In the genomic region with DNA sequence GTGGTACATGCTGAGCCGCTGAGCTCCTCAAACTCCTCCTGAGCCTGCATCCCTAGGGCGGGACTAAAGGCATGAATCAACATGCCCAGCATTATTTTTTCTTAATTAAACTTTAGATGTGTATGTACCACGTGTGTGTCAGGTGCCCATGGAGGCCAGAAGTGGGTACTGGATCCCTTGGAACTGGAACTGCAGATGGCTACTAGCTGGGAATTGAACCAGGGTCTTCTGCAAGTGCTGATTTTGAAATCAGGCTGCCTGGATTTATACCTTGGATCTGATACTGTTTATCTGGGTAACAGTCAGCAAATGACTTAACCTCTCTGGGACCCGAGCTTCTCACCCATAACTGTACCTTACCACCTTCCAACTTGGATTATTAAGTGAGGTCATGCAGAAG, we compare ENCODE assay signal across 9 mouse cellular contexts. TPM values are rescaled to one million over a fixed set of nuclear protein-coding genes. Genes with fewer than 3 reads are reported as not detected.
DNase-seq lines count a peak whose midpoint lies in the region; ATAC-seq lines count a peak whose summit lies in the region.
"Had no signal": no experiment of that assay in that cellular context is flagged by ENCODE, and none has a peak within 500 bp of the region (broad histone marks: within the 10 kb centered on the region; RNA-seq: fewer than 3 reads in every experiment).

No protein-coding gene starts in this region.

- intact Hi-C loops in heart, postnatal 10 days (cut with DNase I) = no loop called here

- ATAC-seq in kidney, embryonic 16.5 days (ENCODE audit: low FRiP score, low TSS enrichment) = no peak
- no peak for ATAC-seq in embryonic facial prominence, embryonic 13.5 days (ENCODE audit: insufficient number of reproducible peaks, insufficient read depth, low FRiP score, low TSS enrichment, low read depth)
- no peak for ATAC-seq in limb, embryonic 11.5 days (ENCODE audit: insufficient number of reproducible peaks, low FRiP score, low TSS enrichment, low read depth)
- ATAC-seq in neural tube, embryonic 13.5 days (ENCODE audit: low read depth) = 0 out of 2 replicates have a peak, but pooled peaks have one; percentile 0
- no peak for ATAC-seq in frontal cortex, adult (ENCODE audit: low TSS enrichment)

- no peaks in the 10 kb centered on the region for H3K27me3 ChIP-seq in kidney, embryonic 16.5 days (ENCODE audit: insufficient read depth, low read length)
- H3K27me3 ChIP-seq in embryonic facial prominence, embryonic 13.5 days = no peaks in the 10 kb centered on the region
- no peaks in the 10 kb centered on the region for H3K27me3 ChIP-seq in limb, embryonic 11.5 days (ENCODE audit: control insufficient read depth, insufficient read depth, low read length)
- no peaks in the 10 kb centered on the region for H3K27me3 ChIP-seq in neural tube, embryonic 13.5 days

- no peaks in the 10 kb centered on the region for H3K9me3 ChIP-seq in kidney, embryonic 16.5 days (ENCODE audit: low read length)
- no peaks in the 10 kb centered on the region for H3K9me3 ChIP-seq in embryonic facial prominence, embryonic 13.5 days
- no peaks in the 10 kb centered on the region for H3K9me3 ChIP-seq in limb, embryonic 11.5 days (ENCODE audit: control insufficient read depth, low read length)
- H3K9me3 ChIP-seq in neural tube, embryonic 13.5 days = no peaks in the 10 kb centered on the region

- 0 out of 2 replicates have a peak overlapping the region, but pooled peaks have one; percentile 31 for H3K27ac ChIP-seq in kidney, embryonic 16.5 days (ENCODE audit: low read length)
- H3K27ac ChIP-seq in embryonic facial prominence, embryonic 13.5 days = peak overlapping the region; percentile 96
- no peak overlapping the region for H3K27ac ChIP-seq in limb, embryonic 11.5 days (replicated peaks; ENCODE audit: low read depth, low read length)
- peak overlapping the region; percentile 96; the same call in 1 of the 2 replicates for H3K27ac ChIP-seq in neural tube, embryonic 13.5 days (replicated peaks)

- no peak for DNase-seq in kidney, postnatal 14 days
- DNase-seq in limb, embryonic 11.5 days (ENCODE audit: low spot score) = no peak
- no peak for DNase-seq in adrenal gland, adult 8-10 months
- DNase-seq in heart, postnatal 10 days = no peak

- peaks cover 28% of the 10 kb centered on the region for H3K4me1 ChIP-seq in kidney, embryonic 16.5 days (ENCODE audit: insufficient read depth, low read length)
- peaks cover 36% of the 10 kb centered on the region for H3K4me1 ChIP-seq in embryonic facial prominence, embryonic 13.5 days
- H3K4me1 ChIP-seq in limb, embryonic 11.5 days (ENCODE audit: control insufficient read depth, insufficient read depth, low read length) = peaks cover 8% of the 10 kb centered on the region; the same call in 1 of the 2 replicates
- peaks cover 53% of the 10 kb centered on the region for H3K4me1 ChIP-seq in neural tube, embryonic 13.5 days (replicated peaks)

- 40% methylated on average over 4 of the region's 4 CpGs for WGBS in kidney, embryonic 16.5 days
- WGBS in embryonic facial prominence, embryonic 13.5 days = 50% methylated on average over 4 of the region's 4 CpGs
- 58% methylated on average over 4 of the region's 4 CpGs for WGBS in limb, embryonic 11.5 days
- 59% methylated on average over 4 of the region's 4 CpGs for WGBS in neural tube, embryonic 13.5 days

- H3K4me2 ChIP-seq in kidney, embryonic 16.5 days (replicated peaks; ENCODE audit: low read depth, low read length) = peak overlapping the region; percentile 67
- H3K4me2 ChIP-seq in embryonic facial prominence, embryonic 13.5 days = peak overlapping the region; percentile 70
- peak overlapping the region; percentile 54 for H3K4me2 ChIP-seq in limb, embryonic 11.5 days (ENCODE audit: low read depth, severe bottlenecking)
- peak overlapping the region; percentile 79 for H3K4me2 ChIP-seq in neural tube, embryonic 13.5 days

- H3K4me3 ChIP-seq in kidney, embryonic 16.5 days (ENCODE audit: low read length) = peak overlapping the region; percentile 97
- H3K4me3 ChIP-seq in embryonic facial prominence, embryonic 13.5 days = peak overlapping the region; percentile 84
- H3K4me3 ChIP-seq in limb, embryonic 11.5 days (ENCODE audit: low read depth, low read length) = peak overlapping the region; percentile 76
- H3K4me3 ChIP-seq in neural tube, embryonic 13.5 days = peak overlapping the region; percentile 64

- peaks cover 28% of the 10 kb centered on the region for H3K36me3 ChIP-seq in kidney, embryonic 16.5 days (ENCODE audit: insufficient read depth, low read length)
- peaks cover 27% of the 10 kb centered on the region for H3K36me3 ChIP-seq in embryonic facial prominence, embryonic 13.5 days
- H3K36me3 ChIP-seq in limb, embryonic 11.5 days (ENCODE audit: control insufficient read depth, insufficient read depth, low read length) = peaks cover 17% of the 10 kb centered on the region
- H3K36me3 ChIP-seq in neural tube, embryonic 13.5 days = peaks cover 28% of the 10 kb centered on the region

- peak overlapping the region; percentile 85 for H3K9ac ChIP-seq in kidney, embryonic 16.5 days (replicated peaks; ENCODE audit: low read length)
- peak overlapping the region; percentile 99 for H3K9ac ChIP-seq in embryonic facial prominence, embryonic 13.5 days
- H3K9ac ChIP-seq in limb, embryonic 11.5 days (ENCODE audit: low read length) = peak overlapping the region; percentile 91; the same call in 1 of the 2 replicates
- H3K9ac ChIP-seq in neural tube, embryonic 13.5 days = peak overlapping the region; percentile 92

RNA-seq across cellular contexts. Expression of a gene that starts 1.1 kb away (rescaled TPM):
- 141 and 146 TPM in 2 replicates for polyA plus RNA-seq in kidney, embryonic 16.5 days (2015; fragmentation: Nextera tagmentation; extraction: Ambion mirVana)
- polyA plus RNA-seq in embryonic facial prominence, embryonic 13.5 days (2015; fragmentation: Nextera tagmentation; extraction: Ambion mirVana) = 99.9 and 116 TPM in 2 replicates
- polyA plus RNA-seq in limb, embryonic 11.5 days (2014; fragmentation: Nextera tagmentation; extraction: Ambion mirVana) = 108 and 114 TPM in 2 replicates
- polyA plus RNA-seq in neural tube, embryonic 13.5 days (2015; fragmentation: Nextera tagmentation; extraction: Ambion mirVana) = 149 and 155 TPM in 2 replicates
- 100 to 1,000 TPM; 210 to 266 (median 246) TPM for total RNA-seq in adrenal gland, adult 8-10 months (2022)
- 10 to 100 TPM; 36.6 to 56.3 TPM for total RNA-seq in heart, postnatal 10 days (2021)

RNA-seq across cellular contexts. Expression of a gene that starts 13.6 kb away (rescaled TPM):
- polyA plus RNA-seq in kidney, embryonic 16.5 days (2015; fragmentation: Nextera tagmentation; extraction: Ambion mirVana) = 101 and 108 TPM in 2 replicates
- 88.6 and 100 TPM in 2 replicates for polyA plus RNA-seq in embryonic facial prominence, embryonic 13.5 days (2015; fragmentation: Nextera tagmentation; extraction: Ambion mirVana)
- 92.9 and 100 TPM in 2 replicates for polyA plus RNA-seq in limb, embryonic 11.5 days (2014; fragmentation: Nextera tagmentation; extraction: Ambion mirVana)
- polyA plus RNA-seq in neural tube, embryonic 13.5 days (2015; fragmentation: Nextera tagmentation; extraction: Ambion mirVana) = 84.4 and 87.8 TPM in 2 replicates
- 10 to 100 TPM; 49.1 to 60.4 (median 53.3) TPM for total RNA-seq in adrenal gland, adult 8-10 months (2022)
- total RNA-seq in heart, postnatal 10 days (2021) = 10 to 100 TPM; 24.9 to 27.2 TPM

RNA-seq across cellular contexts. Expression of a gene that starts 18.5 kb away (rescaled TPM):
- 1.9 and 2.0 TPM in 2 replicates for polyA plus RNA-seq in kidney, embryonic 16.5 days (2015; fragmentation: Nextera tagmentation; extraction: Ambion mirVana)
- 2.2 and 2.7 TPM in 2 replicates for polyA plus RNA-seq in embryonic facial prominence, embryonic 13.5 days (2015; fragmentation: Nextera tagmentation; extraction: Ambion mirVana)
- 0.99 and 1.8 TPM in 2 replicates for polyA plus RNA-seq in limb, embryonic 11.5 days (2014; fragmentation: Nextera tagmentation; extraction: Ambion mirVana)
- polyA plus RNA-seq in neural tube, embryonic 13.5 days (2015; fragmentation: Nextera tagmentation; extraction: Ambion mirVana) = 1.6 and 2.4 TPM in 2 replicates
- 1 to 10 TPM in 3 of 4 experiments, under 1 TPM in 1; 0.64 to 4.4 (median 1.8) TPM for total RNA-seq in adrenal gland, adult 8-10 months (2022)
- total RNA-seq in heart, postnatal 10 days (2021) = not detected
- total RNA-seq: monocyte, adult 5-6 weeks had no signal

RNA-seq across cellular contexts. Expression of a gene that starts 19.2 kb away (rescaled TPM):
- 150 and 154 TPM in 2 replicates for polyA plus RNA-seq in kidney, embryonic 16.5 days (2015; fragmentation: Nextera tagmentation; extraction: Ambion mirVana)
- polyA plus RNA-seq in embryonic facial prominence, embryonic 13.5 days (2015; fragmentation: Nextera tagmentation; extraction: Ambion mirVana) = 182 and 184 TPM in 2 replicates
- polyA plus RNA-seq in limb, embryonic 11.5 days (2014; fragmentation: Nextera tagmentation; extraction: Ambion mirVana) = 125 and 127 TPM in 2 replicates
- polyA plus RNA-seq in neural tube, embryonic 13.5 days (2015; fragmentation: Nextera tagmentation; extraction: Ambion mirVana) = 124 and 127 TPM in 2 replicates
- 100 to 1,000 TPM in 3 of 4 experiments, 10 to 100 TPM in 1; 90.9 to 138 (median 118) TPM for total RNA-seq in adrenal gland, adult 8-10 months (2022)
- 10 to 100 TPM; 43.6 to 44.4 TPM for total RNA-seq in heart, postnatal 10 days (2021)

RNA-seq across cellular contexts. Expression of a gene that starts 34.9 kb away (rescaled TPM):
- 213 and 218 TPM in 2 replicates for polyA plus RNA-seq in kidney, embryonic 16.5 days (2015; fragmentation: Nextera tagmentation; extraction: Ambion mirVana)
- polyA plus RNA-seq in embryonic facial prominence, embryonic 13.5 days (2015; fragmentation: Nextera tagmentation; extraction: Ambion mirVana) = 199 and 230 TPM in 2 replicates
- polyA plus RNA-seq in limb, embryonic 11.5 days (2014; fragmentation: Nextera tagmentation; extraction: Ambion mirVana) = 228 and 247 TPM in 2 replicates
- 161 and 192 TPM in 2 replicates for polyA plus RNA-seq in neural tube, embryonic 13.5 days (2015; fragmentation: Nextera tagmentation; extraction: Ambion mirVana)
- total RNA-seq in adrenal gland, adult 8-10 months (2022) = 100 to 1,000 TPM; 102 to 164 (median 148) TPM
- 10 to 100 TPM; 61.7 to 67.6 TPM for total RNA-seq in heart, postnatal 10 days (2021)
